10 mouse cellular contexts compared by ENCODE assay signal in the genomic region with DNA sequence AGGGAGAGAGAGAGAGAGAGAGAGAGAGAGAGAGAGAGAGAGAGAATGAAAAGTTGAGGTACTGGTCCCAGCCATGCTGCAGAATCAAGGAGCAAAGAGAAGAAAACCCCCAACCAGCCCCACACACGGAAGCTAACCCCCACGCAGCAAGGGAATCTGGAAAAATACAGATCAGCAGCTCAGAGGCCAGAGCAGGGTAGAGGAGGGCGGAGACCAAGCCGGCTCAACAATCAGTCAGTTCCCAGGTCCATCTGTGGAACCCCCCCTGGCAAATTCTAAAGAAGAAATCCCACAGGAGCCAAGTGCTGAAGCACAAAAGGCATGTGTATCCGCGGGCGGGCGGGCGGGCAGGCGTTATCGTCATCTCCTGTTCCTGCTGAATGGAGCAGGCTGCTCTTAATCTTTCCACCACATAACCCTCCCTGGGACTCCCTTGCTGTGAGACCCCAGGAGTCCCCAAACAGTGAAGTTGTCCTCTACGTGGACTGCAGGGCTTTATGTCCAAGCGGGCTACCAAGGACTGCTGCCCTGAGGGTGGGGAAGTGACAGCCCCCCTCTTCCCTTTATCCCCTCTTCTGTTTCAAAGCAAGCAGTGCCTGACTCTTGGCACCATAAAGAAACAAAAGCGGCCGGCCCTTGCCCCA.
DNase-seq lines count a peak whose midpoint lies in the region; ATAC-seq and TF ChIP-seq lines count a peak whose summit lies in the region.
"Had no signal": no experiment of that assay in that cellular context is flagged by ENCODE, and none has a peak within 500 bp of the region (broad histone marks: within the 10 kb centered on the region; RNA-seq: fewer than 3 reads in every experiment).

No protein-coding gene starts in this region.

- ATAC-seq in stomach, embryonic 15.5 days (ENCODE audit: insufficient read depth, low FRiP score, low read depth): no peak
- ATAC-seq in stomach, postnatal 0 days (ENCODE audit: low FRiP score, low TSS enrichment): no peak
- no peak for ATAC-seq in forebrain, embryonic 14.5 days
- no peak for ATAC-seq in CD4-positive, CD25-positive, alpha-beta regulatory T cell, adult 4 months

- no peak for TF ChIP-seq EP300 in stomach, postnatal 0 days (optimal IDR thresholded peaks at IDR 0.05)

- no peaks in the 10 kb centered on the region for H3K4me1 ChIP-seq in stomach, embryonic 15.5 days
- no peaks in the 10 kb centered on the region for H3K4me1 ChIP-seq in stomach, postnatal 0 days (replicated peaks; ENCODE audit: control insufficient read depth, insufficient read depth)
- H3K4me1 ChIP-seq in forebrain, embryonic 14.5 days (ENCODE audit: control insufficient read depth, insufficient read depth, low read length): peaks cover 5% of the 10 kb centered on the region; the same call in 1 of the 2 replicates

- H3K36me3 ChIP-seq in stomach, embryonic 15.5 days: no peaks in the 10 kb centered on the region
- H3K36me3 ChIP-seq in stomach, postnatal 0 days (ENCODE audit: control insufficient read depth, insufficient read depth, low read length): no peaks in the 10 kb centered on the region
- no peaks in the 10 kb centered on the region for H3K36me3 ChIP-seq in forebrain, embryonic 14.5 days (ENCODE audit: control insufficient read depth, insufficient read depth, low read length)

- no peak overlapping the region for H3K4me3 ChIP-seq in stomach, embryonic 15.5 days (replicated peaks)
- no peak overlapping the region for H3K4me3 ChIP-seq in stomach, postnatal 0 days (ENCODE audit: low read depth, low read length)
- no peak overlapping the region for H3K4me3 ChIP-seq in forebrain, embryonic 14.5 days (ENCODE audit: low read depth, low read length)

- DNase-seq in stomach, postnatal 0 days (ENCODE audit: low spot score): no peak
- DNase-seq in forebrain, embryonic 14.5 days (ENCODE audit: low spot score): peak; percentile 49
- peak; percentile 47 for DNase-seq in mesoderm, embryonic 11.5 days (ENCODE audit: low read depth, low spot score)
- peak; percentile 27 for DNase-seq in retina, postnatal 1 day
- DNase-seq in gastrocnemius, adult 8-10 months (ENCODE audit: low spot score in 2 of 2): no peak
- DNase-seq in frontal cortex, postnatal 36 days (ENCODE audit: low spot score in 2 of 2): no peak
- DNase-seq: gastrocnemius, postnatal 14 days; liver had no signal

- no peaks in the 10 kb centered on the region for H3K27me3 ChIP-seq in stomach, embryonic 15.5 days (replicated peaks)
- H3K27me3 ChIP-seq in stomach, postnatal 0 days (ENCODE audit: control insufficient read depth, insufficient read depth, low read length): no peaks in the 10 kb centered on the region
- H3K27me3 ChIP-seq in forebrain, embryonic 14.5 days (replicated peaks; ENCODE audit: control insufficient read depth, insufficient read depth, low read length): no peaks in the 10 kb centered on the region

- no peak overlapping the region for H3K9ac ChIP-seq in stomach, embryonic 15.5 days
- H3K9ac ChIP-seq in stomach, postnatal 0 days (ENCODE audit: low read length): no peak overlapping the region
- H3K9ac ChIP-seq in forebrain, embryonic 14.5 days (ENCODE audit: low read length): peak overlapping the region; percentile 42; the same call in 1 of the 2 replicates

- H3K9me3 ChIP-seq in stomach, embryonic 15.5 days: no peaks in the 10 kb centered on the region
- no peaks in the 10 kb centered on the region for H3K9me3 ChIP-seq in stomach, postnatal 0 days (ENCODE audit: control insufficient read depth, low read length)
- H3K9me3 ChIP-seq in forebrain, embryonic 14.5 days (replicated peaks; ENCODE audit: control insufficient read depth, low read length): no peaks in the 10 kb centered on the region

- 16% methylated on average over 15 of the region's 15 CpGs for WGBS in stomach, embryonic 15.5 days
- WGBS in stomach, postnatal 0 days: 9% methylated on average over 15 of the region's 15 CpGs
- WGBS in forebrain, embryonic 14.5 days: 2% methylated on average over 15 of the region's 15 CpGs

- 0 out of 2 replicates have a peak overlapping the region, but pooled peaks have one; percentile 13 for H3K4me2 ChIP-seq in stomach, embryonic 15.5 days
- no peak overlapping the region for H3K4me2 ChIP-seq in stomach, postnatal 0 days (replicated peaks; ENCODE audit: low read depth)
- H3K4me2 ChIP-seq in forebrain, embryonic 14.5 days (ENCODE audit: low read length): 0 out of 2 replicates have a peak overlapping the region, but pooled peaks have one; percentile 14

- H3K27ac ChIP-seq in stomach, embryonic 15.5 days: no peak overlapping the region
- no peak overlapping the region for H3K27ac ChIP-seq in stomach, postnatal 0 days (replicated peaks)
- H3K27ac ChIP-seq in forebrain, embryonic 14.5 days (ENCODE audit: low read depth, low read length): no peak overlapping the region

- no peak for TF ChIP-seq CTCF in stomach, postnatal 0 days (IDR thresholded peaks at IDR 0.05; ENCODE audit: low read depth)

Comparison
In these comparisons a context has a peak if more than half of its experiments do, and no peak if none do; other contexts are left out.
1. DNase-seq: peak in forebrain, embryonic 14.5 days (single experiment), mesoderm, embryonic 11.5 days (single experiment) and retina, postnatal 1 day (single experiment); none in stomach, postnatal 0 days (single experiment), gastrocnemius, adult 8-10 months (0 of 2) and frontal cortex, postnatal 36 days (0 of 2).